Mouse (Mus musculus) lung, adult 2 months (tissue): Measurements from ENCODE around the gene Rasip1.

Experiments used
- CTCF ChIP-seq: fragments of 200-500 bp; IDR thresholded peaks from 2 replicates; pipeline ENCODE4 v1.5.1; 2011; ENCODE audit warnings: mild to moderate bottlenecking, low read length, control low read depth; ENCODE audit not compliant: insufficient read depth
- POLR2A ChIP-seq: fragments of 200-500 bp; IDR thresholded peaks from 2 replicates; pipeline ENCODE4 v1.6.1; 2011; ENCODE audit warnings: low read depth, mild to moderate bottlenecking, control low read depth, low read length, borderline replicate concordance; ENCODE audit errors: extremely low read depth

GRCm38 (mm10) chr7:45589173-45589572, 38.1 kb upstream of the Rasip1 start:
- TF ChIP-seq POLR2A (peak; percentile 31; the same call in 1 of the 2 replicates), CTCF (peak; percentile 91)
